In the genomic region with DNA sequence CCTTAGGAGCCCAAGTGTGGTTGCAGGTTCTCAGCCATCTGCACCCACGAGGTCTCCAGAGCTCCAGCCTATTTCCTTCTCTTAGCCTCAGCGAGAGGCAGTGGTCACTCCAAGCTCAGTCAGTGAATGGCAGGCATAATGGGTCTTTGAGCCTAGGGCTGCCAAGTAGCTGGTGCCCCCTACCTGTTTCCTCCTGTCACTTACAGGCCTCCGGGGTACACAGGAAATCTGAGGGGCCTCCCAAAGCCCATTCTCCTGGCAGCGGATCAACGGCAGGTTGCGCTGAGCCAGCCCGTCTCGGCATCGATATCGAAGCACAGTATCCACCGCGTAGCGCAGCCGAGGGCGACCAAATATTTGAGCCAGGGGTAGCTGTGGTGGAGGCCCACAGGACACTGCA, we compare ENCODE assay signal across 8 mouse cellular contexts. TPM values are rescaled to one million over a fixed set of nuclear protein-coding genes. Genes with fewer than 3 reads are reported as not detected.
DNase-seq lines count a peak whose midpoint lies in the region; ATAC-seq lines count a peak whose summit lies in the region.

No protein-coding gene starts in this region.

- peaks cover 40% of the 10 kb centered on the region for H3K4me1 ChIP-seq in kidney, embryonic 16.5 days (ENCODE audit: insufficient read depth, low read length)
- peaks cover 7% of the 10 kb centered on the region for H3K4me1 ChIP-seq in embryonic facial prominence, embryonic 11.5 days (ENCODE audit: control insufficient read depth, insufficient read depth, low read length)
- peaks cover 49% of the 10 kb centered on the region for H3K4me1 ChIP-seq in hindbrain, embryonic 15.5 days (replicated peaks)
- peaks cover 16% of the 10 kb centered on the region for H3K4me1 ChIP-seq in midbrain, embryonic 16.5 days (ENCODE audit: control insufficient read depth, insufficient read depth, low read length)

- ATAC-seq in kidney, embryonic 16.5 days (ENCODE audit: low FRiP score, low TSS enrichment): no peak
- no peak for ATAC-seq in embryonic facial prominence, embryonic 11.5 days (replicated peaks; ENCODE audit: insufficient number of reproducible peaks, low FRiP score, low TSS enrichment, low read depth)
- ATAC-seq in hindbrain, embryonic 15.5 days (ENCODE audit: low FRiP score, low read depth): peak; percentile 5; the same call in 1 of the 2 replicates
- peak; percentile 16 for ATAC-seq in midbrain, embryonic 16.5 days
- no peak for ATAC-seq in erythroblast, adult 5-6 weeks (replicated peaks; ENCODE audit: low FRiP score, poor library complexity, severe bottlenecking)

- no peak overlapping the region for H3K27ac ChIP-seq in kidney, embryonic 16.5 days (ENCODE audit: low read length)
- H3K27ac ChIP-seq in embryonic facial prominence, embryonic 11.5 days (replicated peaks; ENCODE audit: low read depth, low read length): no peak overlapping the region
- H3K27ac ChIP-seq in hindbrain, embryonic 15.5 days (replicated peaks): peak overlapping the region; percentile 68
- H3K27ac ChIP-seq in midbrain, embryonic 16.5 days (ENCODE audit: low read length): peak overlapping the region; percentile 24

- 8% methylated on average over 15 of the region's 15 CpGs for WGBS in kidney, embryonic 16.5 days
- 4% methylated on average over 15 of the region's 15 CpGs for WGBS in embryonic facial prominence, embryonic 11.5 days
- 11% methylated on average over 15 of the region's 15 CpGs for WGBS in hindbrain, embryonic 15.5 days
- 9% methylated on average over 15 of the region's 15 CpGs for WGBS in midbrain, embryonic 16.5 days

- H3K9me3 ChIP-seq in kidney, embryonic 16.5 days (ENCODE audit: low read length): no peaks in the 10 kb centered on the region
- H3K9me3 ChIP-seq in embryonic facial prominence, embryonic 11.5 days (replicated peaks; ENCODE audit: control insufficient read depth, low read length): no peaks in the 10 kb centered on the region
- no peaks in the 10 kb centered on the region for H3K9me3 ChIP-seq in hindbrain, embryonic 15.5 days
- H3K9me3 ChIP-seq in midbrain, embryonic 16.5 days (replicated peaks; ENCODE audit: control insufficient read depth, low read length, poor library complexity, severe bottlenecking): no peaks in the 10 kb centered on the region

- H3K9ac ChIP-seq in kidney, embryonic 16.5 days (replicated peaks; ENCODE audit: low read length): peak overlapping the region; percentile 57
- H3K9ac ChIP-seq in embryonic facial prominence, embryonic 11.5 days (replicated peaks; ENCODE audit: low read length): peak overlapping the region; percentile 58
- H3K9ac ChIP-seq in hindbrain, embryonic 15.5 days: peak overlapping the region; percentile 28; the same call in 1 of the 2 replicates
- H3K9ac ChIP-seq in midbrain, embryonic 16.5 days (ENCODE audit: low read depth, low read length): peak overlapping the region; percentile 33

- H3K4me2 ChIP-seq in kidney, embryonic 16.5 days (replicated peaks; ENCODE audit: low read depth, low read length): peak overlapping the region; percentile 79
- peak overlapping the region; percentile 77 for H3K4me2 ChIP-seq in embryonic facial prominence, embryonic 11.5 days (ENCODE audit: low read depth, low read length)
- peak overlapping the region; percentile 73 for H3K4me2 ChIP-seq in hindbrain, embryonic 15.5 days
- H3K4me2 ChIP-seq in midbrain, embryonic 16.5 days (ENCODE audit: low read length): peak overlapping the region; percentile 51

- H3K27me3 ChIP-seq in kidney, embryonic 16.5 days (ENCODE audit: insufficient read depth, low read length): peaks cover 20% of the 10 kb centered on the region
- H3K27me3 ChIP-seq in embryonic facial prominence, embryonic 11.5 days (ENCODE audit: control insufficient read depth, insufficient read depth, low read length): peaks cover 19% of the 10 kb centered on the region
- peaks cover 8% of the 10 kb centered on the region for H3K27me3 ChIP-seq in hindbrain, embryonic 15.5 days
- peaks cover 8% of the 10 kb centered on the region for H3K27me3 ChIP-seq in midbrain, embryonic 16.5 days (ENCODE audit: control insufficient read depth, insufficient read depth, low read depth, low read length)

- H3K36me3 ChIP-seq in kidney, embryonic 16.5 days (ENCODE audit: insufficient read depth, low read length): no peaks in the 10 kb centered on the region
- H3K36me3 ChIP-seq in embryonic facial prominence, embryonic 11.5 days (replicated peaks; ENCODE audit: control insufficient read depth, insufficient read depth, low read depth, low read length): no peaks in the 10 kb centered on the region
- H3K36me3 ChIP-seq in hindbrain, embryonic 15.5 days: no peaks in the 10 kb centered on the region
- H3K36me3 ChIP-seq in midbrain, embryonic 16.5 days (ENCODE audit: control insufficient read depth, insufficient read depth, low read length): no peaks in the 10 kb centered on the region

- DNase-seq in kidney, adult 8-10 months: no peak
- no peak for DNase-seq in embryonic facial prominence, embryonic 11.5 days (ENCODE audit: low spot score)
- DNase-seq in right cerebral cortex, adult 18-20 months: no peak
- no peak for DNase-seq in spleen, postnatal 10 days (ENCODE audit: low spot score in 2 of 2)

- peak overlapping the region; percentile 49 for H3K4me3 ChIP-seq in kidney, embryonic 16.5 days (ENCODE audit: low read length)
- H3K4me3 ChIP-seq in embryonic facial prominence, embryonic 11.5 days (ENCODE audit: low read depth, low read length): peak overlapping the region; percentile 27; the same call in 1 of the 2 replicates
- peak overlapping the region; percentile 38 for H3K4me3 ChIP-seq in hindbrain, embryonic 15.5 days
- peak overlapping the region; percentile 32 for H3K4me3 ChIP-seq in midbrain, embryonic 16.5 days (ENCODE audit: low read depth, low read length)

RNA-seq across cellular contexts. Expression of gene Bcan, which starts 12.0 kb away (rescaled TPM):
- polyA plus RNA-seq in kidney, embryonic 16.5 days (2015; fragmentation: Nextera tagmentation; extraction: Ambion mirVana): 0.10 TPM in 1 of 2 replicates, not detected in the other
- 0.06 TPM in 1 of 2 replicates, not detected in the other for polyA plus RNA-seq in embryonic facial prominence, embryonic 11.5 days (2014; fragmentation: Nextera tagmentation; extraction: Ambion mirVana)
- polyA plus RNA-seq in hindbrain, embryonic 15.5 days (2015; fragmentation: Nextera tagmentation; extraction: Ambion mirVana): 107 and 112 TPM in 2 replicates
- 51.5 and 96.9 TPM in 2 replicates for polyA plus RNA-seq in midbrain, embryonic 16.5 days (2015; fragmentation: Nextera tagmentation; extraction: Ambion mirVana)
- total RNA-seq in erythroblast, adult 5-6 weeks (2015; ENCODE audit: low replicate concordance): not detected in 2 replicates
- total RNA-seq in erythroblast, adult 5-6 weeks (2017; ENCODE audit: low replicate concordance): not detected in 2 replicates

RNA-seq across cellular contexts. Expression of gene Nes, which starts 17.2 kb away (rescaled TPM):
- 25.7 and 26.6 TPM in 2 replicates for polyA plus RNA-seq in kidney, embryonic 16.5 days (2015; fragmentation: Nextera tagmentation; extraction: Ambion mirVana)
- polyA plus RNA-seq in embryonic facial prominence, embryonic 11.5 days (2014; fragmentation: Nextera tagmentation; extraction: Ambion mirVana): 15.1 and 16.2 TPM in 2 replicates
- polyA plus RNA-seq in hindbrain, embryonic 15.5 days (2015; fragmentation: Nextera tagmentation; extraction: Ambion mirVana): 31.8 and 42.1 TPM in 2 replicates
- 14.1 and 21.8 TPM in 2 replicates for polyA plus RNA-seq in midbrain, embryonic 16.5 days (2015; fragmentation: Nextera tagmentation; extraction: Ambion mirVana)
- not detected in 2 replicates for total RNA-seq in erythroblast, adult 5-6 weeks (2015; ENCODE audit: low replicate concordance)
- total RNA-seq in erythroblast, adult 5-6 weeks (2017; ENCODE audit: low replicate concordance): 0.42 TPM in 1 of 2 replicates, not detected in the other

RNA-seq across cellular contexts. Expression of gene Hapln2, which starts 39.3 kb away (rescaled TPM):
- 0.13 and 0.16 TPM in 2 replicates for polyA plus RNA-seq in kidney, embryonic 16.5 days (2015; fragmentation: Nextera tagmentation; extraction: Ambion mirVana)
- 0.32 TPM in 1 of 2 replicates, not detected in the other for polyA plus RNA-seq in embryonic facial prominence, embryonic 11.5 days (2014; fragmentation: Nextera tagmentation; extraction: Ambion mirVana)
- 0.87 and 0.95 TPM in 2 replicates for polyA plus RNA-seq in hindbrain, embryonic 15.5 days (2015; fragmentation: Nextera tagmentation; extraction: Ambion mirVana)
- 0.37 and 0.74 TPM in 2 replicates for polyA plus RNA-seq in midbrain, embryonic 16.5 days (2015; fragmentation: Nextera tagmentation; extraction: Ambion mirVana)
- not detected in 2 replicates for total RNA-seq in erythroblast, adult 5-6 weeks (2015; ENCODE audit: low replicate concordance)
- total RNA-seq in erythroblast, adult 5-6 weeks (2017; ENCODE audit: low replicate concordance): not detected in 2 replicates

RNA-seq across cellular contexts. Expression of gene Crabp2, which starts 39.6 kb away (rescaled TPM):
- 62.0 and 67.8 TPM in 2 replicates for polyA plus RNA-seq in kidney, embryonic 16.5 days (2015; fragmentation: Nextera tagmentation; extraction: Ambion mirVana)
- 626 and 642 TPM in 2 replicates for polyA plus RNA-seq in embryonic facial prominence, embryonic 11.5 days (2014; fragmentation: Nextera tagmentation; extraction: Ambion mirVana)
- 50.7 and 74.7 TPM in 2 replicates for polyA plus RNA-seq in hindbrain, embryonic 15.5 days (2015; fragmentation: Nextera tagmentation; extraction: Ambion mirVana)
- 42.5 and 44.4 TPM in 2 replicates for polyA plus RNA-seq in midbrain, embryonic 16.5 days (2015; fragmentation: Nextera tagmentation; extraction: Ambion mirVana)
- total RNA-seq in erythroblast, adult 5-6 weeks (2015; ENCODE audit: low replicate concordance): not detected in 2 replicates
- not detected in 2 replicates for total RNA-seq in erythroblast, adult 5-6 weeks (2017; ENCODE audit: low replicate concordance)

RNA-seq across cellular contexts. Expression of gene Gpatch4, which starts 54.8 kb away (rescaled TPM):
- polyA plus RNA-seq in kidney, embryonic 16.5 days (2015; fragmentation: Nextera tagmentation; extraction: Ambion mirVana): 35.2 and 42.8 TPM in 2 replicates
- 34.7 and 37.8 TPM in 2 replicates for polyA plus RNA-seq in embryonic facial prominence, embryonic 11.5 days (2014; fragmentation: Nextera tagmentation; extraction: Ambion mirVana)
- polyA plus RNA-seq in hindbrain, embryonic 15.5 days (2015; fragmentation: Nextera tagmentation; extraction: Ambion mirVana): 36.0 and 36.5 TPM in 2 replicates
- polyA plus RNA-seq in midbrain, embryonic 16.5 days (2015; fragmentation: Nextera tagmentation; extraction: Ambion mirVana): 30.4 and 35.9 TPM in 2 replicates
- 2.9 and 4.6 TPM in 2 replicates for total RNA-seq in erythroblast, adult 5-6 weeks (2015; ENCODE audit: low replicate concordance)
- total RNA-seq in erythroblast, adult 5-6 weeks (2017; ENCODE audit: low replicate concordance): 4.7 and 7.2 TPM in 2 replicates

Comparison
In these comparisons a context has a peak if more than half of its experiments do, and no peak if none do; other contexts are left out.
1. ATAC-seq: peak in hindbrain, embryonic 15.5 days (single experiment) and midbrain, embryonic 16.5 days (single experiment); none in kidney, embryonic 16.5 days (single experiment), embryonic facial prominence, embryonic 11.5 days (single experiment) and erythroblast, adult 5-6 weeks (single experiment).
2. H3K27ac ChIP-seq: peak in hindbrain, embryonic 15.5 days (single experiment) and midbrain, embryonic 16.5 days (single experiment); none in kidney, embryonic 16.5 days (single experiment) and embryonic facial prominence, embryonic 11.5 days (single experiment).
3. RNA of gene Bcan, which starts 12.0 kb away (polyA plus RNA-seq): 107 to 112 TPM in hindbrain, embryonic 15.5 days and 51.5 to 96.9 TPM in midbrain, embryonic 16.5 days; 0.10 TPM in kidney, embryonic 16.5 days and 0.06 TPM in embryonic facial prominence, embryonic 11.5 days; every median in the first group is over 10 times any median in the second.
4. Peak in every context shown above with its lines, with median percentiles within 50 percentile points of each other: H3K4me2 ChIP-seq, H3K4me3 ChIP-seq and H3K9ac ChIP-seq.